Mouse (Mus musculus) ovary, adult 18-20 months (tissue): ENCODE measurements around the gene Hist1h4k.
"Not testable (repeated sequence)": the region's sequence is repeated elsewhere in the genome, so short reads cannot be mapped to it uniquely, and the experiment has no call there.

Experiments
- DNase-seq: peaks from one replicate; pipeline ENCODE4 v3.0.0; 2022; ENCODE audit warnings: low spot score, mixed read lengths

Gene Hist1h4k

DNA sequence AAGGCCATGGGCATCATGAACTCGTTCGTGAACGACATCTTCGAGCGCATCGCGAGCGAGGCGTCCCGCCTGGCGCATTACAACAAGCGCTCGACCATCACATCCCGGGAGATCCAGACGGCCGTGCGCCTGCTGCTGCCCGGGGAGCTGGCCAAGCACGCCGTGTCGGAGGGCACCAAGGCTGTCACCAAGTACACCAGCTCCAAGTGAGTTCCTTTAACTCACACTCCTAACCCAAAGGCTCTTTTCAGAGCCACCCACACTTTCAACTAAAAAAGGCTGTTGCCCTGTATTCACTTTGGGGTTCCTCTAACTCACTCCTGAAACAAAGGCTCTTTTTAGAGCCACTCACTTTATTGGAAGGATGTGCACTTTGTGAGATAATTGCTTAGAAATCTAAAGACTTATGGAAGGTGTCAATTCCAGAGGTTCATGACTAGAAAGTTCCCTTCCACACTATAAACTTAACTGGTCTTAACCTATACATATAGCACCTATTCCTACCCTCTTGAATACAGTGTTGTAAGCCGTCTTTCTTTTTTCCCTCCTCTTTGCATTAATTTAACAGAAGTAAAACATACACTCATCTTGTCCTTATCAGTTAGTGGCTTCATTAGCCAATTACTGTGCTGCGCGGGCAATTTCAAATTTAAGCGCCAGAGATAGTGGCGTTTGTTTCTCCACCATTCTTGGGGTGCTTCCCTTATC, 4.1 kb upstream of the Hist1h4k start:
- DNase-seq: not testable (repeated sequence)

DNA sequence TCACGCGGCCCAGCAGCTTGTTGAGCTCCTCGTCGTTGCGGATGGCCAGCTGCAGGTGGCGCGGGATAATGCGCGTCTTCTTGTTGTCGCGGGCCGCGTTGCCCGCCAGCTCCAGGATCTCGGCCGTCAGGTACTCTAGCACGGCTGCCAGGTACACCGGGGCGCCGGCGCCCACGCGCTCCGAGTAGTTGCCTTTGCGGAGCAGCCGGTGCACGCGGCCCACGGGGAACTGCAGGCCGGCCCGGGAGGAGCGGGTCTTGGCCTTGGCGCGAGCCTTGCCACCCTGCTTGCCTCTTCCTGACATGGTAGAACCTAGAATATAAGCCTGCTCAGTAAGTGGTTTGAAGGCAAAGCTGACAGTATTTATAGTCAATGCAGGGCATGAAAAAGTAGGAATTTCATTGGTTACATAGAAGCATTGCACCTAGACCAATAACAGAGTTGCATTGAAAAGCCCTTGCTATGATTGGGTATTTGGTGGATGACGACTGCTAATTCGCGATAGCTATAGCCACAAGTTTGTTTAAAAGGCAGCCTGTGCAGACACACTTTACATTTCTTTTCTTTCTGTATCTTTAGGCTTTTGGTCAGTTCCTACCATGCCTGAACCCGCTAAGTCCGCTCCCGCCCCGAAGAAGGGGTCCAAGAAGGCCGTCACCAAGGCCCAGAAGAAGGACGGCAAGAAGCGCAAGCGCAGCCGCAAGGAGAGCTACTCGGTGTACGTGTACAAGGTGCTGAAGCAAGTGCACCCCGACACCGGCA, 3.4 kb upstream of the Hist1h4k start, which contains the start of the genes Hist1h2ak and Hist1h2bn:
TSS of gene Hist1h2ak (minus strand) at position 304 of the 762 bp plus-strand sequence.
TSS of gene Hist1h2bn (plus strand) at position 600 of the 762 bp plus-strand sequence.
- peak; percentile 69 for DNase-seq

DNA sequence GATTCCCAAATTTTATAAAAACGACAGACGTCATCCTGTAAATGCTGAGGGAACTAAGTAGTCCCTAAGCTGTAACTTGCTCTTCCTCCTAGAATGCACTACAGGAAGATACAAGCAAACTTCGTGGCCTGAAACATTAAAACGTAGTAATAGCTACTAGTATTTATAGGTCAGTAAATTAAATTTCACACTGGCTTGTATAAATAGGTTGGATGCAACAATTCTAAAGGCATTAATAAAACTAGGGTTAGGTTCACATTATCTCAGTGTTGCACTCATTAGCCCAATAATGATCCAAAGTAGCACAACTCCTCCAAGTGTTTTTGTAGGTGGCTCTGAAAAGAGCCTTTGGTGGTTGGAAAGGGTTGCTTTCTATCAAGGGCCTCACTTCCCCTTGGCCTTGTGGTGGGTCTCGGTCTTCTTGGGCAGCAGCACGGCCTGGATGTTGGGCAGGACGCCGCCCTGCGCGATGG, 2.8 kb upstream of the Hist1h4k start:
- no peak for DNase-seq

DNA sequence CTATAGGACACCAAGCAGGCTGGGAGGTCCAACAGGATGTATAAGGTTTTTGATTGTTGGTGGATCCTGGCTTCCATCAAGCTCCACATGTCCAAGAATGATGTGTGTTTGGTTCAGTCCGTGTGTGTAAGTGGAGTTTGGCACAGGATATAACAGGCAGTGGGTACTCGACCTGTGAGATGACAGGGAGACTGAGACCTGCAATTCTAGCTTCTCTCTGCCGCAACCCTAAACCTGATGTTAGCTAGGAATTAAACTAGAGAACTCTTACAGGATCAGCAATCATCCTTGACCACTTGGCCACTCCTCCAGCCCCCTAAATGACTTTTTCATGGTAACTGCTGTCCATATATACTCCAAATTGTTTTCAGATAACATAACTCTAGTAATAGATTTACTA, 2.1 kb upstream of the Hist1h4k start:
- DNase-seq: no peak

DNA sequence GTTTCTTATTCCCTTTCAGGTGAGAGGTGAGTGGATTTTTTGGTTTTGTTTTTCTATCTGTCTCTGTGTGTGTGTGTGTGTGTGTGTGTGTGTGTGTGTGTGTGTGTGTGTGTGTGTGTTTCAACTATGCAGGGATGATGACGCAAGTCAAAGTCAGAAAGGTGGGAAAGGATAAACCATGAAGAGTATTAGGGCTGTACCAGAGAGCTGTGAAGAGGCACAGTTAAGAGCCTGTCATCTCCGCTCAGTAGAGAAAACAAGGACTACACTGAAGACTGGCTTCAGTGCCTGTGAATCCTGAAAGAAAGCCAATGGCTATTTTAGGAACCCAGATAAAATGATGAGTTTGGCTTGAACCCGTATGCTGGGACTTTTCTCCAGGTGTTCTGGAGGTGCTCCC, 1.5 kb upstream of the Hist1h4k start:
- no peak for DNase-seq

DNA sequence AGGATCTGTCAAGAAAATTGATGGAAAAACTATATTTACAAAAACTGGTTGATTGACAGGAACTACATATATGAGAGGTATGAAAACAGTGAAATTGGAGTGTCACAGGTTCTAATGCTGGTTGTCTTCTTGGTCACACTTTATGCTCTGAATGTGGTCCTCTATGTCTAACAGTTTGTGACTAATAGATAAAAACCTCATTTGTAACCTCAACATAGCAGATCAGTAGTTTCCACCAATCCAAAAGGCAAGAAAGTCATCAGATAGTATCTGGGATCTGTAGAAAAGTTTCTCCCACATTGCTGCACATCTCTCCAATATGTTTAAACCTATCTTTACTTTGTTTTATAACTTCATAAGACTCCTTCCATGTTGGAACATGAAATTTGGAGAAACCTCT, 1.1 kb upstream of the Hist1h4k start:
- DNase-seq: no peak

DNA sequence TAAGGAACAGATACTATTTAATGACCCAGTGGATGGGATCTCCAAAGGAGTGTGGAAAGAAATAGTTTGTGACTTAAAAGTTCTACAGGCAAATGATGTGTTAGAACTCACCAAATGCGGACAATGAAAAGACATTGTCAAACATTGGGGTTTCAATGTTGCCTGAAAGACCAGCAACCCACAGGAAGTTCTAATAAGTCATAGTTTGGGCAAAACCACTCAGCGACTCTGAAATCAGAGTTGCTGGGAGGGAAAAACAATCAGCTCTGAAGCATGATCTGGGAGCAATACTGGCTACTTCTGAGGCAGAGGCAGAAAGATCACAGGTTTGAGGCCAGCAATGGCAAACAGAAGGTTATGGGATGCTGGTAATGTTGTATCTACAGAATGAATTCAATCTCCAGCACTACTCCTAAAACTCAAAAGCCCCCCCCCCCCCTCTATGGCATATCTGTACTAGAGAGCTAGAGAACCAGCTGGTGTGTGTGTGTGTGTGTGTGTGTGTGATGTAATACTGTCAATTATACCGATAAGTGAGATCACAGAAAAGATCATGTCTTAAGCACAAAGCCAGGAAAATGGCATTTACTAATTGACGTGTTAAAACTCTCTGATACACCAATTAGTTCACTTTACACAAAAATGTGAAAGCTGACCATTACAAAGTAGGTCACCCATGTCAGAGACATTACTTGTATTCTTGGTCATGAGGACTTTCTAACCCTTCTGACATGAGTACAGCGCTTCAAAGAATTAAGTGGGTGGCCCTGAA, 732 bp downstream of the Hist1h4k start:
- no peak for DNase-seq

DNA sequence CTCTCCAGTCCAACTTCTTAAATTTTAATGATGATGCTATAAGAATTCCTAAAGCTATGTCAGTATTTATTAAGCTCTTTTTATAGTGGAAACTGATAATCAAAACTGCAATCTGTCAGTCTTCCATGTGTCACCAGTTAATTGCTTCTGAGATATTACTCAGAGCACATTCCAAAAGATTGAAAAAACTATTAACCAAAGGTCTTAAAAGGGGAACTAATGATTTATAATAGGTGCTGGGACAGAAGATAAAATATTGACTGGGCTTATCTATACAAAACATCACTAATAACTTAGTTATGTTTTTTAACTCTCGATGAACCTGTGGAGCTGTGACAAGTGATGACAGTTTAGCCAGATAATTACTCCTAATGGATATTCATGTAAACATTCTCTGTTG, 5.3 kb downstream of the Hist1h4k start:
- no peak for DNase-seq

DNA sequence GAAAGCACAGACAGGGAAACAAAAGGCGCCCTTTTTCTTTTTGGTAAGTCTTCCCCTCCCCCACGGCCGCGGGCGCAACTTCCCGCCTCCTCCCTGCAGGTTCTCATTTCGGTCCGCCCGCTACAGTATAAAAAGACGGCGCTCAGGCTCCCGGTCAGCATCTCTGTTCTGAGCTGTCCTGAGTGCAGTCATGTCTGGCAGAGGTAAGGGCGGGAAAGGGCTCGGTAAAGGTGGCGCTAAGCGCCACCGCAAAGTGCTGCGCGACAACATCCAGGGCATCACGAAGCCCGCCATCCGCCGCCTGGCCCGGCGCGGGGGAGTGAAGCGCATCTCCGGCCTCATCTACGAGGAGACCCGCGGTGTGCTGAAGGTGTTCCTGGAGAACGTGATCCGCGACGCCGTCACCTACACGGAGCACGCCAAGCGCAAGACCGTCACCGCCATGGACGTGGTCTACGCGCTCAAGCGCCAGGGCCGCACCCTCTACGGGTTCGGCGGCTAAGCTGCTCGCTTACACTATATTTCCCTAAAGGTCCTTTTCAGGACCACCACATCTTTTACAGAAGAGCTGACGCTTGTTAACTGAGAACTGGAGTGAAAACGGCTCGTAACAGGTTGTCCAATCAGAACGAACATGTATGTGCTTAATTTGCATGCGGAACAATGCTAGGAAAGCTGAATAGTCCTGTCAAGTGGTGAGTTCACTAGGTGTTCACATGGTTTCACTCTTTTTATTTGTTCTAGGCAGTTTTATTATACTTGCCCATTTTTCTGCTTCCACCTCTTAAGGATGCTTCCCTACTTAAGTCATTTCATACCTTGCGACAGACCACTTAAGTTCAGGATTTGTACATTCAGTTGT, 15.2 kb downstream of the Hist1h4k start, which contains the start of gene Hist1h4j:
TSS of gene Hist1h4j (plus strand) at position 159 of the 862 bp plus-strand sequence.
- DNase-seq: peak; percentile 67

DNA sequence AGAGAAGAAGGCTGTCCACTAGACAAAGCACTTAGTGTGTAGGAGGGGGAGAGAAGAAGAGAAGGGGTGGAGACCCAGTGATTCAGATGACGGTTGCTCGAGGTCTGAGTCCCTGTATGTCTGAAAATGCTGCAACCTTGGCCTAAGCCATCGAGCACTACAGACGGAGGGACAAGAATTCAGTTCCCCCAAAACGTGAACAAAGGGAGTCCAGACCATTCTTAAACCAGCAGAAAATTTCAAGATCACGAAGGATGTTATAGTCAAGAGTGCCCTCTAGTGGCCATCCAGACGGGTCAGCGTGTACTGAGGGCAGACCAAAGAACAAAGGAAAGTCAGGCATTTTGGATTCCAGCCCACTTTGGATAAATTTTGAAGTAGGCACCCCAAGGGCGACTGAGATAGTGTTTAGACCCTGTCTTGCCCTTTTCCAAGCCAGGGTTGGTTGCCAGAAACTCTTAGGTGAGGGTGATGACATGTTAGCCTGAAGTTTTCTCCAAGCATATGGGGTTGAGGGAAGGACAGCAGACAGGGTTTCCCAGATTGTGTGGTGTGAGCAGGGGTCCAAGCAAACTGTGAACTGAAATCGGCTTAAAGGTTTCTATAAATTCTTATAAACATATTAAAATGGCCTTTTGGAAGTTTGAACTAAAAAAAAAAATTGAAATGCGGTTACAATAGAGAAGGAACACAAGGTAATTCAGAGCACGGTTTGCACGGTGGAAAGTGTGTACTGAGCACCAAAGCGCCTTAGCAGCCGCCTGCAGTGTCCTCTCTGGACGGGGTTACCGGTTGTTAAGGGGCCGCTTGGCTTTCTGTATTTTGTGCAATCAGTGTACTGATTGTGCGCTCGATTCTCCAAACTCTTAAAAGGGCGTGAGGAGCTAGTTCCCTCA, 16.0 kb downstream of the Hist1h4k start:
- peak; percentile 52 for DNase-seq

DNA sequence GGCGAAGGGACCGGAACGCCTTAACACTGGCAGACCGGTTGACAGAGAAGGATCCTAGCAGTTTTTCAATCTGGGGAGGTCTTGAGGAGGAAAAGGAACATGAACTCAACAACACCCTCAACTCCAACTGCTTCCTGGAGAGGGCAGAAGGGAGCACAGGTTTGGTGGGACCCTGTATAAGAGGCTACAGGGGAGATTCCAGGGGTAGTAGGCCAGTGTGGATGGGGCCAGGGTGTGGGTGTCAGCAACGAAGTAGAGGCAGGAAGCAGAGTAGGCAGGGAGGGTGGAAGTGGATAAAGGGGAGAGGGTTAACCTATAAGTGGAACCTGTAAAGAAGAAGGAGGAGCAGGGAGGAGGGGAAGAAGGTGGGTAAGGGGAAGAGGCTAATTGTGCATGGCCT, 16.8 kb downstream of the Hist1h4k start:
- DNase-seq: no peak

DNA sequence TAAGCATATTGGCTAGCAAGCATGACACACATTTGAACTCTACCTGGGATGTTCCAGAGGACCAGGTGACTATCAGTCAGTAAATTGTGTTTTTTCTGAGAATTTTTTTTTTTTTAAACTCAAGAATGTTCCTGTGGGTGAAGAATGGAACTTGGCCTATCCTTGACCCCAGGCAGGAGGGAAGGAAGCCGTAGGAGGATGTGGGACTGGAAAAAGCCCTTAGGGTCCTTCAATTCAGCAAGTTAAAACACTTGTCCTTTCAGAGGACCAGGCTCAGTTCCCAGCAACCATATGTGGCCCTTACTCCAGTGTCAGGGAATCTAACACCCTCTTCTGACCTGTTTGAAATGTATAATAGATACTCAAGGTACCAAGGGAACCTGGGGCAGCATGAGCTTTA, 20.8 kb downstream of the Hist1h4k start:
- DNase-seq: no peak

DNA sequence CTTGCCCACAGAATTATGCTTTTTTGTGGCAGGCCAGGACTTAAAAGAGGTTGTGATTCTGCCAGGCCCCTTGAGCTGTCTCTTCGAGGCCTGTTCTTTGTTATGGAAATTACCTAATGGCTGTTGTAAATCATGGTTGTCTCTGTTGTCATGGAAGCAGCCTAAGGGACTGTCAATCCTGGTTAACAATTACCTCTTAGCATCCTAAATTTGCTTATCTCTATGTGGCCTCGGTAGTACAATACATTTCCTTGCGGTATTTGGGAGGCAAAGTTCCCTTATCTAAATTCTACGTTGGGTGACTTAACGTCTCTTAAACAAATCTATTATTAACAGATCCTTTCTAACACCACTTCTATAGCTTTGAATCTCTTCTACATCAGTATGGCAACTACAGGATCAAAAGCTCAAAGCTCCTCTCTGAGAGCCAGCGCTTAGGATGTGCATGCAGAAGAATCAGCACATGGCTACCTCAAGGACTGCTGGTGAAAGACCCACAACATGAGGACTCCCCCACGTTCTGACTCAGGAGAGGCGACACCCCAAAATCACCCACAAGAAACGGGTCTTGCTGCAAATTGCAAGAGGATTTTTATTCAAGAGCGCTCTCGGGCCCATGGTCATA, 22.2 kb downstream of the Hist1h4k start:
- no peak for DNase-seq

DNA sequence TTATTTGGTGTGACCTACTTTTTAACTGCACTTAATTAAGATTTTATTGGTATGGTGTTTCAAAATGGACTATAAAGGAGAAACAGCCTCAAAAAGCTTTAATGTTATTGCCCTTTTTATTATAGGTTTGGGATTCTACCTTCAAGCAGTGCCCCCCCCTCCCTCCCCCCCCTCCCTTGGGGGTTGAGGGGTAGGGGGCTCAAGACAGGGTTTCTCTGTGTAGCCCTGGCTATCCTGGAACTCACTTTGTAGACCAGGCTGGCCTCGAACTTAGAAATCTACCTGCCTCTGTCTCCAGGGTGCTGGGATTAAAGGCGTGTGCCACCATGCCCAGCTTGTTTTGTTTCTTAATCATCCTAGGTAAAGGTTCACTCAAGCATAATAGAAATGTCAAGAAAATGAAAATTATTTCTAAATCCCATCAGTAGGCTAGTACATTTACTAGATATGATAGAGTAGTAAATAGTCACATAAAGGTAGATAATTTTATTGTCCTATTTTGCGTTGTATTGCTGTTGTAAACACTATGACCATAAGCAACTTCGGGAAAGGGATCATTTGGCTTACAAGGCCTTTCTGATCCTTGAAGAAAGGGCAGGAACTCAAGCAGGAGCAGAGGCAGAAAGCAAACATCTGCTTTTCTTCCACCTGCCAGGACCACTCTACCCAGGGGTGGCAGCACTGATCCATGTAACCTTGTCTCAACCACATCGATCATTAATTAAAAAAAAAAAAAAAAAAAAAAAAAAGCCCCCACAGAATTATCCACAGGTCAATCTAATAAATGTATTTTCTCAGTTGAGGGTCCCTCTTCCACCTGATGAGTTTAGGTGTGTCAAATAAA, 27.1 kb downstream of the Hist1h4k start:
- no peak for DNase-seq

DNA sequence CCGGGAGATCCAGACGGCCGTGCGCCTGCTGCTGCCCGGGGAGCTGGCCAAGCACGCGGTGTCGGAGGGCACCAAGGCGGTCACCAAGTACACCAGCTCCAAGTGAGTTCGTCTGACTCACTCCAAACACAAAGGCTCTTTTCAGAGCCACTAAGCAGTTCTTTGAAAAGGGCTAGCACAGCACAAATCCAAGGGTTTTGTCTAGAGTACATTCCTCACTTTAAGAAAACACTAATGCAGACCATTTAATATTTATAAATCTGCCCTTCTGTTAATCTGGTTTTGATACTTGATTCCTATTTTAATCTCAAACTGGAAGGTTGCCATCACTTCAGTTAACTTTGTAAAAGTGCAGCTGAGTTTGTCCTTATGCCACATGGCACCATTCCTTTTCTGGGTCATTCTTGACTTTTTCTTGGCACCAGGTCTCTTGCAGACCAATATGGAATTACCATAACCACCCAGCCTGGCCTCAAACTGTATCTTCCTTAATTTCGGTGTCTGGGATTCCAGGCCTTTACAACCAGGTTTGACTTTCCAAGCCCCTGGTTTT, 27.9 kb downstream of the Hist1h4k start:
- no peak for DNase-seq

DNA sequence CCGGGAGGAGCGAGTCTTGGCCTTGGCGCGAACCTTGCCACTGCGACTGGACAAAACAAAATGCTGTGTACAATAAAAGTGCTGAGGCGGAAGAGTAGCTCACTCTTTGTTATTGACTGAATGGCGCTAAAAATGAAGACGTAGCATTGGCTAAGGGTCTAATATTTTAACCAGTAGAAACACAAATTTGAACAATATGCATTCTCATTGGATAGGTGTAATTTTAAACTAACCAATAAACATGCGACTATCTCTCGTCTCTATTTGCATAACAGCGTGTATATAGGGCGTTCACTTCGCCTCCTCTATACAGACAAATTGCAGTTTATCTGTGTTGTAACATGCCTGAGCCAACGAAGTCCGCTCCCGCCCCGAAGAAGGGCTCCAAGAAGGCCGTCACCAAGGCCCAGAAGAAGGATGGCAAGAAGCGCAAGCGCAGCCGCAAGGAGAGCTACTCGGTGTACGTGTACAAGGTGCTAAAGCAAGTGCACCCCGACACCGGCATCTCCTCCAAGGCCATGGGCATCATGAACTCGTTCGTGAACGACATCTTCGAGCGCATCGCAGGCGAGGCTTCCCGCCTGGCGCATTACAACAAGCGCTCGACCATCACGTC, 28.4 kb downstream of the Hist1h4k start, which contains the start of gene Hist1h2bm:
TSS of gene Hist1h2bm (plus strand) at position 288 of the 616 bp plus-strand sequence.
- peak; percentile 55 for DNase-seq

DNA sequence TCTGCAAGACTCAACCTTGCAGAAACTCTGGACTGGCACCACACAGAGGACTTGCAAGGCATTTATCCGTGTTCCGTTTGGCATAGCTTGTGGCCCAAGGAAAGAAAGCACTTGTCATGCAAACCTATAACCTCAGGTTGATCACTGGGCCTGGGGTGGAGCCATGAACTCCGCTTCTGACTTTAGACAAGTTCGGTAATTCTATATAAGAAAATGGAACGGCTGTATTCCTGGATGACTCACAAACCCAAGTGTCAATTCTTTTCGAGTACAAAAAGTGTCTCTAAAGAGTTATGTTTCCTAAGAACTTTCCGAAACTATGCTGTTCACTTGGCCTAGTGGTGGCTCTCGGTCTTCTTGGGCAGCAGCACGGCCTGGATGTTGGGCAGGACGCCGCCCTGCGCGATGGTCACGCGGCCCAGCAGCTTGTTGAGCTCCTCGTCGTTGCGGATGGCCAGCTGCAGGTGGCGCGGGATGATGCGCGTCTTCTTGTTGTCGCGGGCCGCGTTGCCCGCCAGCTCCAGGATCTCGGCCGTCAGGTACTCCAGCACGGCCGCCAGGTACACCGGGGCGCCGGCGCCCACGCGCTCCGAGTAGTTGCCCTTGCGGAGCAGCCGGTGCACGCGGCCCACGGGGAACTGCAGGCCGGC, 29.1 kb downstream of the Hist1h4k start:
- DNase-seq: not testable (repeated sequence)
